Mouse (Mus musculus): Measurements from ENCODE around the gene BC049715. TPM values are rescaled to one million over a fixed set of nuclear protein-coding genes. Genes with fewer than 3 reads are reported as not detected.

The BC049715 gene
- polyA plus RNA-seq, 2 experiments: 0.73 to 1.9 TPM

DNA sequence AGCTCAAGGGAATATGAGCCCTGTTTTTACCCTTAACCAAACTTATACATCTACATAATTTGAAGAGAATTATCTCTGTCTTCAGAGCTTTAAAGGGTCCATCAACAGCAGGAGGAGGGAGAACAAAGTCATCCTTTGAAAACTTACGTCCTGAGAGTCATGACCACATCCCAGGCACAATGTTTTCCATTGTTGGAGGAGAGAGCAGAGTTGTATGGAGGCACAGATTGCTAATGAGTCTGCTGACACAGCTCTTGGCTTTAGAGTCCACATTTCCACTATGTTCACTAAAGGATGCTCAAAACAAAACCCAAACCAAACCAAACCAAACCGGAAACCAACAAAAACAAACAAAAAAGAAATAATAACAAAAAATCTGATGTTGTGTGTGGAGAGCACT lies 17.5 kb downstream of the BC049715 start:
- DNase-seq (ENCODE audit: low spot score) (no peak), ATAC-seq (ENCODE audit: low FRiP score, low read depth) (no peak)
- WGBS: 69% methylated on average over 2 of the region's 2 CpGs
- H3K27ac ChIP-seq (replicated peaks; ENCODE audit: low read depth, low read length): no peak overlapping the region
- H3K4me3 ChIP-seq (replicated peaks; ENCODE audit: low read length): no peak overlapping the region
- no peak overlapping the region for H3K4me2 ChIP-seq (replicated peaks; ENCODE audit: low read depth, low read length, severe bottlenecking)
- H3K36me3 ChIP-seq (ENCODE audit: control insufficient read depth, insufficient read depth, low read length): no peaks in the 10 kb centered on the region
- no peak for TF ChIP-seq POLR2A (IDR thresholded peaks at IDR 0.05; ENCODE audit: borderline replicate concordance, extremely low read depth, insufficient read depth, insufficient read length)
- no peaks in the 10 kb centered on the region for H3K27me3 ChIP-seq (ENCODE audit: control insufficient read depth, insufficient read depth, low read length)
- no peaks in the 10 kb centered on the region for H3K4me1 ChIP-seq (ENCODE audit: control insufficient read depth, insufficient read depth, low read length)
- H3K9ac ChIP-seq (ENCODE audit: low read depth, low read length, severe bottlenecking): no peak overlapping the region
- no peaks in the 10 kb centered on the region for H3K9me3 ChIP-seq (ENCODE audit: control insufficient read depth, low read length)

DNA sequence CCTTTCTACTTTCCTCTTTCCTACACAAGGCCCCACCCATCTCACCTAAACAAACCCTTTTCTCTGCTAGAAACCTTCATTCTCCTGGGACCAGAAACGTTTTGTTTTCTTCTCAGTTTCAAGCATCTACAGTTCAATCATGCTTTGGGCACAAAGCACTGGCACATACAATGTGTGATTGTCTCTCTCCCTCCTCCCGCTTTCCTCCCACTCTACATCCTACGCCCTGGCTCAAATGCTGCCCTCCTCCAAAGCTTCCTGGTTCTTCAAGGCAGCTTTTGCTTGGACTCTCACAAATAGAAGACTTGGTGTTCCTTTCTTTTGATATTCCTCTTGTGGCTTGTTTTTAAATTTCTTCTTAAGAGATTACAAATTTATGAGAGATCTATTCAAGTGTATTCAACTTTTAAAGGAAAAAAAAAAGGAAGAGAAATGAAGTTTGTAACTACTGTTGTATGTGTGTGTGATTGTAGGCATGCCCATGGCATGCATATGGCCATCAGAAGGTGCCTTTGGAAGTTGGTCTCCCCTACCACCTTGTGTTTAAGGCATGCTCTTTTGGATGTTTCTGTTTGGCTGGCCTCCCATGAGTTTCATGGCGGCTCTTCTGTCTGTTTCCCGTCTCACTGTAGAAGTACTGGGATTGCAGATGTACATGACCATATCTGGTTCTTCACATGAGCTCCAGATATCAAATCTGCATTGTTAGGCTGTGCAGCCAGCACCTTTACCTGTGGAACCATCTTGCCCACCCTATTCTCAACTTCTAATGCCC lies 18.5 kb downstream of the BC049715 start:
- Histone ChIP-seq H3K9ac (ENCODE audit: low read depth, low read length, severe bottlenecking) (no peak overlapping the region), H3K27me3 (ENCODE audit: control insufficient read depth, insufficient read depth, low read length) (no peaks in the 10 kb centered on the region), H3K27ac (replicated peaks; ENCODE audit: low read depth, low read length) (no peak overlapping the region), H3K36me3 (ENCODE audit: control insufficient read depth, insufficient read depth, low read length) (no peaks in the 10 kb centered on the region), H3K9me3 (ENCODE audit: control insufficient read depth, low read length) (no peaks in the 10 kb centered on the region), H3K4me3 (replicated peaks; ENCODE audit: low read length) (no peak overlapping the region), H3K4me1 (ENCODE audit: control insufficient read depth, insufficient read depth, low read length) (no peaks in the 10 kb centered on the region), H3K4me2 (replicated peaks; ENCODE audit: low read depth, low read length, severe bottlenecking) (no peak overlapping the region)
- TF ChIP-seq POLR2A (IDR thresholded peaks at IDR 0.05; ENCODE audit: borderline replicate concordance, extremely low read depth, insufficient read depth, insufficient read length): no peak
- ATAC-seq (ENCODE audit: low FRiP score, low read depth) (no peak), DNase-seq (ENCODE audit: low spot score) (no peak)
- 76% methylated on average over 5 of the region's 5 CpGs for WGBS

DNA sequence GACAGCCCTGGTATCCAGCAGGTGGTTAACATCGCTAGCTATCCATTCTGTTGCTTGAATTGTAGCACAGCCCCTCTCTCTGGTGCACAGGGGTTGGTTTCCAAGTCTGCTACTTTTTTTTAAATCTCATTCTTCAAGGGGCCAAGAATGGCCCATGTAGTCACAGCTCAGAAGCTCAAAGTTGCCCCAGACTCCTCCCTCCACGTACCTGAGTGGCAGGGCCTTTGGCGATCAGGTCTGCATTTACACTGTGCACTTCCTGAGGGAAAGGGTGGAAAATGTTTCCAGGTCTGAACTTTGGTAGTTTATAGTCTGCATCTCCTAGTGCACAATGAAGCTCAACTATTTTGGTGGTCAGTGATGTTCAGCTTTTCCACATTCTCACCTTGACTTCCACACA lies 19.8 kb downstream of the BC049715 start:
- Histone ChIP-seq H3K4me2 (replicated peaks; ENCODE audit: low read depth, low read length, severe bottlenecking) (no peak overlapping the region), H3K36me3 (ENCODE audit: control insufficient read depth, insufficient read depth, low read length) (no peaks in the 10 kb centered on the region), H3K9ac (ENCODE audit: low read depth, low read length, severe bottlenecking) (no peak overlapping the region), H3K27ac (replicated peaks; ENCODE audit: low read depth, low read length) (no peak overlapping the region), H3K4me1 (ENCODE audit: control insufficient read depth, insufficient read depth, low read length) (no peaks in the 10 kb centered on the region), H3K27me3 (ENCODE audit: control insufficient read depth, insufficient read depth, low read length) (no peaks in the 10 kb centered on the region), H3K4me3 (replicated peaks; ENCODE audit: low read length) (no peak overlapping the region), H3K9me3 (ENCODE audit: control insufficient read depth, low read length) (no peaks in the 10 kb centered on the region)
- ATAC-seq (ENCODE audit: low FRiP score, low read depth) (no peak), DNase-seq (ENCODE audit: low spot score) (no peak)
- 91% methylated on average over 3 of the region's 3 CpGs for WGBS
- no peak for TF ChIP-seq POLR2A (IDR thresholded peaks at IDR 0.05; ENCODE audit: borderline replicate concordance, extremely low read depth, insufficient read depth, insufficient read length)

DNA sequence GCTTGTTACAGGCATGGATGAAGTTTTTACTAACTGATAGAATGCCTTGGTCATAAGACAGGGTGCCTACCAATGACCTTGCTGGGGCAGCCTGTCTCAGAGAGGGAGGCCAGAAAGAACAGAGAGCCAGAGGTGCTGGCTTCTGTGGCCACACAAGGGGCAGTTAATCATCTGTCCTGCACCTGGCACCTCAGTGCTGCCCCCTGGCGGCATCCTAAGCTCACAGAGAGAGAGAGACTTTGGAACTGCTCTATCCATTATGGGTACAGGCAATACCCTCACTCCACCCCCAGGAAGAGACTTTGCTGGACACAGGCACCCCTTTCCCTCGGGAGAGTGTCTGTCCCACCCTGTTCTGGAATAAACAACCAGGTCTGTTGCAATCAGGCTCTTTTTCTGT lies 20.4 kb downstream of the BC049715 start:
- Histone ChIP-seq H3K4me1 (ENCODE audit: control insufficient read depth, insufficient read depth, low read length) (peaks cover 3% of the 10 kb centered on the region), H3K36me3 (ENCODE audit: control insufficient read depth, insufficient read depth, low read length) (no peaks in the 10 kb centered on the region), H3K27me3 (ENCODE audit: control insufficient read depth, insufficient read depth, low read length) (no peaks in the 10 kb centered on the region), H3K4me2 (replicated peaks; ENCODE audit: low read depth, low read length, severe bottlenecking) (no peak overlapping the region), H3K4me3 (replicated peaks; ENCODE audit: low read length) (no peak overlapping the region), H3K9ac (ENCODE audit: low read depth, low read length, severe bottlenecking) (no peak overlapping the region), H3K27ac (replicated peaks; ENCODE audit: low read depth, low read length) (no peak overlapping the region), H3K9me3 (ENCODE audit: control insufficient read depth, low read length) (no peaks in the 10 kb centered on the region)
- TF ChIP-seq POLR2A (IDR thresholded peaks at IDR 0.05; ENCODE audit: borderline replicate concordance, extremely low read depth, insufficient read depth, insufficient read length): no peak
- ATAC-seq (ENCODE audit: low FRiP score, low read depth) (no peak), DNase-seq (ENCODE audit: low spot score) (no peak)
- WGBS: 23% methylated on average over 2 of the region's 2 CpGs

DNA sequence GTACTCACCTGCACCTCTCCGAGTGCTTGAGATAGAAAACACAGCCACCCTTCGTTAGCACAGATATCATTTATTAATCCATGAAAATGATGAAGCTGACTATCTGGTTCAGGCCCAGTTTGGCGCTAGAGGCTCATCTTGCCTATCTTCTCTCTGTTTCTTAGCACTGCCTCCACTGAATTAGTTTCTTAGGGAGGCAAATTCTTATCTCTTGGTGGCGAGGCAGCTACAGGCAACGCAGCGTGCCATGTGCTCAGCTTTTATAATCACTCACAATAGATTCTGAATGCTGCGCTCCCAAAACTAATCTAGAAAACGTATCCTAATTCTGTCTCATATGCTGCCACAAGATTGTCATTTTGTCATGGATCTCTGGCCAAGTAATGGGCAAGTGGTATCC lies 21.0 kb downstream of the BC049715 start:
- no peak for ATAC-seq (ENCODE audit: low FRiP score, low read depth)
- DNase-seq (ENCODE audit: low spot score): no peak
- no peak overlapping the region for H3K27ac ChIP-seq (replicated peaks; ENCODE audit: low read depth, low read length)
- H3K4me2 ChIP-seq (replicated peaks; ENCODE audit: low read depth, low read length, severe bottlenecking): no peak overlapping the region
- WGBS: 89% methylated on average over 8 of the region's 8 CpGs
- no peak for TF ChIP-seq POLR2A (IDR thresholded peaks at IDR 0.05; ENCODE audit: borderline replicate concordance, extremely low read depth, insufficient read depth, insufficient read length)
- H3K9me3 ChIP-seq (ENCODE audit: control insufficient read depth, low read length): no peaks in the 10 kb centered on the region
- H3K4me1 ChIP-seq (ENCODE audit: control insufficient read depth, insufficient read depth, low read length): peaks cover 6% of the 10 kb centered on the region
- no peak overlapping the region for H3K4me3 ChIP-seq (replicated peaks; ENCODE audit: low read length)
- H3K9ac ChIP-seq (ENCODE audit: low read depth, low read length, severe bottlenecking): no peak overlapping the region
- no peaks in the 10 kb centered on the region for H3K36me3 ChIP-seq (ENCODE audit: control insufficient read depth, insufficient read depth, low read length)
- no peaks in the 10 kb centered on the region for H3K27me3 ChIP-seq (ENCODE audit: control insufficient read depth, insufficient read depth, low read length)

All from limb, embryonic 14.5 days (tissue).